Mouse (Mus musculus): ENCODE measurements at regions not wholly inside any gene's neighbourhood (a gene's known extent, or its start where the extent isn't known, plus 50 kb on each side); places are given as distances from the start of the nearest gene placed in this dataset.

GRCm38 (mm10) chr8:100796628-100797027, 1380.4 kb upstream of the Cdh8 start:
- DNase-seq: no peak

- DNase-seq: no peak
Observed at GRCm38 (mm10) chr8:100793951-100794350, 1377.7 kb upstream of the Cdh8 start.

DNA sequence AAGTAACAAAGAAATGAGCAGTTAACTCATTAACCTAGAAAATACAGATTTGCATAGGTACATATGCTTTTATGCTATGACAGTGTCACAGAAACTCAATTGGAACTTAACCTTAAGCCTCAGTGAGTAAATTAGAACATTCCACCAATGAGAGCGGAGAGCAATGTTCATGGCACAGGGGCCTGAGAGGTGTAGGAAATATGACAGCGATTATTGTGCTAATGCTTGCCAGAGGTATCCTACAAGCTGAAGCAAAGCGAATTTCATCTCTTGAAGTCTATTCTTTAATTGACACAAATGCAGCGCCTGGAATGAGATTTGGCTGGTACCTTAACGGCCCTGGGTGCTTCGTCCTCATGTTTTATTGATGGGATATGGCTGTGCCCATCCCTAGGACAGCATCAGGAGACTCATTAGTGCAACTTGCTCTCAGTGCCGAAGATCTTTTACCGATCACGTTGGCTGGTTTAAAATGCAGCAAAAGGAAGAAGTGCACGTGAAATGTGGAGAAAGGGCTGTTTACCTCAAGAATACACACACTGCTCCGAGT, 1374.4 kb upstream of the Cdh8 start:
- no peak for DNase-seq

DNA sequence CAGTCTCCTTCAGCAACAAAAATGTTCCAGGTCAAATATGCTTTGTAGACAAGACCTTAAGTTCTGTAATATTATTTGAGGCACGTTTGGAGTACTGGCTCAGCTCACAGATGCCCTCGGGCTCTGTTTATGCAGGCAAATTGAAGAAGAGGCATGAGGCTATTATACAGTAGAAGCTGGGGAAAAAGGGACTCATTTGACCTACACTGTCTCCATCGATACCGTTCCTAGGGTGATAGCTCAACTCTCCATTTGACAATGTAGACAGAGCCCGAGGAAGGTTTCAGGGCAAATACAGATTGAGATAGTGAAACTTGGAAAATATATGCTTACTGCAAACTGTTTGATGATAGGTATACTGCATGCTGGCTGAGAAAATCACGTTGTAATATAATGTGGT, 1371.9 kb upstream of the Cdh8 start:
- no peak for DNase-seq

DNA sequence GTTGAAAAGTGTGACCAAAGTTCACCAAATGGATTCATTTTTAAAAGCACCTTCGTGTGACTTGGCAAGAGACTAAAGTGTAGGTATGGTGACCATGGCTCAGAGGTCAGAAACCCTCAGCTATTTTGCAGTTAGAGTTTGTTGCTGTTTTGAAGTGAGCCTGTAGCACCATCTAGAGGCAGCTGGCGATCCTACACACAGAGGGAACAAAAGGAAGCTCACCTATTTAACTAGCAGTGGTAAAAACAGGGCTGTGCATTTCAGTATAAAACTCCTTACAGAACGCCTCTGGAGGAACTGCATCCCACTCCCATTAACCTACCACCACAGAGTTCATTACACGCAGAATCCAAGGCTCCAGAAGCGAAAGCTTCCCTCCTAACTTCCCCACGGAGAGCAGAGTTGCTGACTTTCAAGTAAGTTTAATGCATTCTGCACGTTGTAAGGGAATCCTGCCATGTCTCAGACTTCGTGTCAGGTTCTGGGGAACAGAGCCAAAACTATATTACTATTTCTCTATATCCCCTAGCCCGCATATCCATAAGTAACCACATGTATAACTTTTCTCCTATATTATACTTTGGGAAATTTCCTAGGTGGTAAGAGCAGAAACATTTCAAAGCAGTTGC, 1356.6 kb upstream of the Cdh8 start:
- peak; percentile 37 for DNase-seq

DNA sequence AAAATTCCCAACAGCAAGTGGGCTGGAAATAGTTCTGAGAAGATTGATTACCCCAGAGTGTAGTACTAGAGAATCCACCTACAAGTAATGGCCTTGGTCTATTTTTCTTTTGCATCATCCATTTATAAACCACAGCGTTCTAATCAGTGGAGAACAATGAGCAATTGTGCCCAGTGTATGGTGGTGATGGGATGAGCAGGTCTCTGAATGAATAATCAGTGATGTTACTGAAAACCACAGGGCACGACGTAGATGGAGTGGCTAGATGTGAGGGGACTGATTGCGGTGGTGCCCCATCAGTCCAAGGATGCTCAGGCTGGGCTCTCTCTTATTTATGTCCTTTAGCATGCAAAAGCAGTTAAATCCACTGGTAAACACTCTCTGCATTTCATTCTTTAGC, 1353.3 kb upstream of the Cdh8 start:
- no peak for DNase-seq

GRCm38 (mm10) chr8:100733927-100734326, 1317.7 kb upstream of the Cdh8 start:
- no peak for DNase-seq

GRCm38 (mm10) chr8:100702365-100702764, 1286.1 kb upstream of the Cdh8 start:
- no peak for DNase-seq

- DNase-seq: no peak
Observed at GRCm38 (mm10) chr8:100695043-100695442, 1278.8 kb upstream of the Cdh8 start.

GRCm38 (mm10) chr8:100678580-100678979, 1262.3 kb upstream of the Cdh8 start:
- no peak for DNase-seq
